Mouse (Mus musculus) myocyte (in vitro differentiated cells): ENCODE results near the gene Wnt10b. TPM values are rescaled to one million over a fixed set of nuclear protein-coding genes. Genes with fewer than 3 reads are reported as not detected.

Experiments used
- H3K27me3 ChIP-seq: one replicate; pipeline ENCODE4 v1.6.1; 2011; ENCODE audit not compliant: control insufficient read depth, insufficient read depth, insufficient read length
- H3K36me3 ChIP-seq: one replicate; pipeline ENCODE4 v1.6.1; 2011; ENCODE audit not compliant: control insufficient read depth, insufficient read depth
- H3K4me2 ChIP-seq: one replicate; pipeline ENCODE4 v1.6.1; 2011; ENCODE audit warnings: low read depth, control low read depth
- H3K4me3 ChIP-seq: one replicate; pipeline ENCODE4 v1.5.1; 2011; ENCODE audit warnings: mild to moderate bottlenecking, control low read depth, moderate library complexity
- H3K79me2 ChIP-seq: one replicate; pipeline ENCODE4 v1.6.1; 2011; ENCODE audit not compliant: control insufficient read depth, insufficient read depth
- H3ac ChIP-seq: one replicate; pipeline ENCODE4 v1.6.1; 2011; ENCODE audit not compliant: control insufficient read depth, insufficient read length
- CEBPB ChIP-seq: IDR thresholded peaks from 2 replicates; pipeline ENCODE4 v1.6.1; 2011; ENCODE audit warnings: mild to moderate bottlenecking, moderate library complexity; ENCODE audit not compliant: poor library complexity, insufficient read depth, severe bottlenecking
- E2F4 ChIP-seq: IDR thresholded peaks from one replicate; pipeline ENCODE4 v1.6.1; 2011; ENCODE audit warnings: mild to moderate bottlenecking, control low read depth, moderate library complexity; ENCODE audit not compliant: insufficient read depth
- MAX ChIP-seq: IDR thresholded peaks from one replicate; pipeline ENCODE4 v1.6.1; 2011; ENCODE audit warnings: low read depth, mild to moderate bottlenecking, control low read depth
- MYOD1 ChIP-seq, 3 experiments: IDR thresholded peaks; one replicate each; pipeline ENCODE4 v1.6.1; 2011; ENCODE audit warnings: control low read depth in 2 of 3, low read depth in 2 of 3, mild to moderate bottlenecking in 2 of 3, moderate library complexity in 1 of 3; ENCODE audit not compliant: insufficient read length in 2 of 3, control insufficient read depth in 1 of 3
- MYOG ChIP-seq, 3 experiments: IDR thresholded peaks; one replicate each; pipeline ENCODE4 v1.6.1; 2011; ENCODE audit warnings: control low read depth in 2 of 3, low read depth in 2 of 3, mild to moderate bottlenecking in 2 of 3; ENCODE audit not compliant: insufficient read length in 2 of 3, control insufficient read depth in 1 of 3, insufficient read depth in 1 of 3
- POLR2A ChIP-seq: IDR thresholded peaks from one replicate; pipeline ENCODE4 v1.6.1; 2011; ENCODE audit warnings: low read depth, mild to moderate bottlenecking, control low read depth, moderate library complexity; ENCODE audit not compliant: insufficient read length
- POLR2AphosphoS2 ChIP-seq: IDR thresholded peaks from one replicate; pipeline ENCODE4 v1.6.1; 2011; ENCODE audit warnings: low read depth, control low read depth; ENCODE audit not compliant: insufficient read length
- REST ChIP-seq: IDR thresholded peaks from one replicate; pipeline ENCODE4 v1.6.1; 2011; ENCODE audit warnings: mild to moderate bottlenecking, control low read depth, moderate library complexity; ENCODE audit not compliant: insufficient read depth, insufficient read length
- SRF ChIP-seq: IDR thresholded peaks from one replicate; pipeline ENCODE4 v1.6.1; 2011; ENCODE audit warnings: low read depth; ENCODE audit not compliant: control insufficient read depth, insufficient read length
- TCF12 ChIP-seq: IDR thresholded peaks from one replicate; pipeline ENCODE4 v1.6.1; 2011; ENCODE audit warnings: mild to moderate bottlenecking, control low read depth; ENCODE audit not compliant: poor library complexity, insufficient read depth, severe bottlenecking
- TCF3 ChIP-seq: IDR thresholded peaks from one replicate; pipeline ENCODE4 v1.6.1; 2011; ENCODE audit warnings: low read depth, control low read depth; ENCODE audit not compliant: insufficient read length
- USF1 ChIP-seq: IDR thresholded peaks from one replicate; pipeline ENCODE4 v1.6.1; 2011; ENCODE audit warnings: low read depth, mild to moderate bottlenecking, control low read depth, moderate library complexity
- polyA plus RNA-seq: library from polyadenylated mRNA; unstranded; fragments of >200 nt; fragmentation: generic; extraction: Trizol; gene quantifications from one replicate; pipeline ENCODE4 v1.2.1, GENCODE M21; 2012; ENCODE audit warnings: missing spikeins

Gene Wnt10b
- polyA plus RNA-seq, 1 experiment: 3.3 TPM

DNA sequence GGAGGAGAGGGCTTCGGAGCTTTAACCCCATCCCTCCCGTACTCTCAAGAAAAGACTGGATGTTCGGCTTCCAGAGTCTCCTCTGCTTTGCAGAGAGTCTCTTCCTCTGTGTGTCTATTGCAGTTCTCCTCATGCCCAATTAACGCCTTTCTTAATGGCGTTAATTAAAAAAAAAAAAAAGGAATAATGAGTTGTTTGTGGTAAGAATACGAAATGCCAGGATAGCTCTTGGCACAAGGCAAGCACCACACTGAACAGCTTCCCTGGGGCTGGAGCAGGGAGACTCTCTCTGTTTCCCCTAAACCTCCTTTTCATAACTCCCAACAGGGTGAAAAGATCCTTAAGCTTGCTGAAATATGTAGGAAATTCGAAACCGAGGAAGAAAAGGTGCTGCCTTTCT, 55.8 kb downstream of the Wnt10b start:
- H3K4me2 ChIP-seq: no peak overlapping the region
- no peak overlapping the region for H3ac ChIP-seq
- no peaks in the 10 kb centered on the region for H3K36me3 ChIP-seq
- H3K4me3 ChIP-seq: no peak overlapping the region
- no peaks in the 10 kb centered on the region for H3K27me3 ChIP-seq
- no peaks in the 10 kb centered on the region for H3K79me2 ChIP-seq
- TF ChIP-seq POLR2AphosphoS2 (no peak), E2F4 (no peak), MAX (no peak), MYOD1 (IDR thresholded peaks at IDR 0.05; ENCODE audit: control insufficient read depth in 1 of 3, insufficient read length in 2 of 3, low read depth in 2 of 3) (no peak), REST (no peak), MYOG (IDR thresholded peaks at IDR 0.05; ENCODE audit: control insufficient read depth in 1 of 3, insufficient read depth in 1 of 3, insufficient read length in 2 of 3, low read depth in 2 of 3) (no peak), CEBPB (no peak), USF1 (no peak), TCF12 (no peak), SRF (no peak), POLR2A (no peak), TCF3 (no peak)

Other genes with a start within 250 kb of the Wnt10b start
- 109 TPM for gene Kansl2, start 243.9 kb downstream of the Wnt10b start, polyA plus RNA-seq
- gene Ccnt1, start 207.2 kb downstream of the Wnt10b start, polyA plus RNA-seq: 12.6 TPM
- 0.10 TPM for gene 4930415O20Rik, start 207.1 kb downstream of the Wnt10b start, polyA plus RNA-seq
- 32.4 TPM for gene Adcy6, start 168.1 kb downstream of the Wnt10b start, polyA plus RNA-seq
- 80.8 TPM for gene Cacnb3, start 147.3 kb downstream of the Wnt10b start, polyA plus RNA-seq
- gene Ddx23, start 115.3 kb downstream of the Wnt10b start, polyA plus RNA-seq: 102 TPM
- 14.4 TPM for gene Rnd1, start 100.7 kb downstream of the Wnt10b start, polyA plus RNA-seq
- 2.4 TPM for gene Ccdc65, start 69.9 kb downstream of the Wnt10b start, polyA plus RNA-seq
- 52.9 TPM for gene Fkbp11, start 50.0 kb downstream of the Wnt10b start, polyA plus RNA-seq
- gene Arf3, start 14.9 kb downstream of the Wnt10b start, polyA plus RNA-seq: 72.0 TPM
- 0.06 TPM for gene Wnt1, start 11.7 kb upstream of the Wnt10b start, polyA plus RNA-seq
- gene Ddn, start 31.3 kb upstream of the Wnt10b start, polyA plus RNA-seq: 0.11 TPM
- gene Prkag1, start 53.4 kb upstream of the Wnt10b start, polyA plus RNA-seq: 99.7 TPM
- 27.1 TPM for gene Kmt2d, start 93.1 kb upstream of the Wnt10b start, polyA plus RNA-seq
- 7.6 TPM for gene Rhebl1, start 116.4 kb upstream of the Wnt10b start, polyA plus RNA-seq
- gene Dhh, start 120.4 kb upstream of the Wnt10b start, polyA plus RNA-seq: 0.11 TPM
- gene Lmbr1l, start 140.1 kb upstream of the Wnt10b start, polyA plus RNA-seq: 33.4 TPM
- gene Tuba1b, start 156.4 kb upstream of the Wnt10b start, polyA plus RNA-seq: 2,204 TPM
- 0.84 TPM for gene Gm49450, start 175.4 kb upstream of the Wnt10b start, polyA plus RNA-seq
- 3,074 TPM for gene Tuba1a, start 175.6 kb upstream of the Wnt10b start, polyA plus RNA-seq